Mouse (Mus musculus): ENCODE measurements at regions not wholly inside any gene's neighbourhood (a gene's known extent, or its start where the extent isn't known, plus 50 kb on each side); places are given as distances from the start of the nearest gene placed in this dataset.

- DNase-seq = no peak
Measured at GRCm38 (mm10) chr9:84673327-84673726, 639.2 kb upstream of the Gm11114 start.

- DNase-seq = no peak
Measured at GRCm38 (mm10) chr9:84678416-84678815, 634.2 kb upstream of the Gm11114 start.

GRCm38 (mm10) chr9:84718615-84719191 lies 593.9 kb upstream of the Gm11114 start:
- no peak for DNase-seq

- DNase-seq = no peak
Measured at GRCm38 (mm10) chr9:84719396-84719795, 593.2 kb upstream of the Gm11114 start.

GRCm38 (mm10) chr9:84720454-84720853 lies 592.1 kb upstream of the Gm11114 start:
- DNase-seq = no peak

GRCm38 (mm10) chr9:84739266-84739665 lies 573.3 kb upstream of the Gm11114 start:
- DNase-seq = no peak

GRCm38 (mm10) chr9:84740336-84740735 lies 572.2 kb upstream of the Gm11114 start:
- DNase-seq = no peak

GRCm38 (mm10) chr9:84754332-84754731 lies 558.2 kb upstream of the Gm11114 start:
- no peak for DNase-seq

- no peak for DNase-seq
Measured at GRCm38 (mm10) chr9:84754828-84755227, 557.7 kb upstream of the Gm11114 start.

GRCm38 (mm10) chr9:84774348-84774747 lies 538.2 kb upstream of the Gm11114 start:
- no peak for DNase-seq

GRCm38 (mm10) chr9:84775190-84775589 lies 537.4 kb upstream of the Gm11114 start:
- no peak for DNase-seq

- DNase-seq = no peak
Measured at GRCm38 (mm10) chr9:84779125-84779524, 533.4 kb upstream of the Gm11114 start.

- no peak for DNase-seq
Measured at GRCm38 (mm10) chr9:84825768-84826167, 486.8 kb upstream of the Gm11114 start.

- no peak for DNase-seq
Measured at GRCm38 (mm10) chr9:84828934-84829333, 483.6 kb upstream of the Gm11114 start.

- no peak for DNase-seq
Measured at GRCm38 (mm10) chr9:84830639-84831038, 481.9 kb upstream of the Gm11114 start.

GRCm38 (mm10) chr9:84837498-84837897 lies 475.1 kb upstream of the Gm11114 start:
- no peak for DNase-seq

GRCm38 (mm10) chr9:84844021-84844420 lies 468.6 kb upstream of the Gm11114 start:
- DNase-seq = no peak

- DNase-seq = no peak
Measured at GRCm38 (mm10) chr9:84861600-84861999, 451.0 kb upstream of the Gm11114 start.

- DNase-seq = peak; percentile 2
Measured at GRCm38 (mm10) chr9:84863431-84863830, 449.1 kb upstream of the Gm11114 start.

- no peak for DNase-seq
Measured at GRCm38 (mm10) chr9:84894148-84894547, 418.4 kb upstream of the Gm11114 start.

GRCm38 (mm10) chr9:84896073-84896472 lies 416.5 kb upstream of the Gm11114 start:
- no peak for DNase-seq

- DNase-seq = peak; percentile 43
Measured at GRCm38 (mm10) chr9:84900643-84901042, 411.9 kb upstream of the Gm11114 start.

- DNase-seq = no peak
Measured at GRCm38 (mm10) chr9:84906244-84906643, 406.3 kb upstream of the Gm11114 start.

- DNase-seq = no peak
Measured at GRCm38 (mm10) chr9:84913321-84913720, 399.3 kb upstream of the Gm11114 start.

GRCm38 (mm10) chr9:84922306-84922705 lies 390.3 kb upstream of the Gm11114 start:
- no peak for DNase-seq
